Mouse (Mus musculus): ENCODE measurements at regions not wholly inside any gene's neighbourhood (a gene's known extent, or its start where the extent isn't known, plus 50 kb on each side); places are given as distances from the start of the nearest gene placed in this dataset.

DNA sequence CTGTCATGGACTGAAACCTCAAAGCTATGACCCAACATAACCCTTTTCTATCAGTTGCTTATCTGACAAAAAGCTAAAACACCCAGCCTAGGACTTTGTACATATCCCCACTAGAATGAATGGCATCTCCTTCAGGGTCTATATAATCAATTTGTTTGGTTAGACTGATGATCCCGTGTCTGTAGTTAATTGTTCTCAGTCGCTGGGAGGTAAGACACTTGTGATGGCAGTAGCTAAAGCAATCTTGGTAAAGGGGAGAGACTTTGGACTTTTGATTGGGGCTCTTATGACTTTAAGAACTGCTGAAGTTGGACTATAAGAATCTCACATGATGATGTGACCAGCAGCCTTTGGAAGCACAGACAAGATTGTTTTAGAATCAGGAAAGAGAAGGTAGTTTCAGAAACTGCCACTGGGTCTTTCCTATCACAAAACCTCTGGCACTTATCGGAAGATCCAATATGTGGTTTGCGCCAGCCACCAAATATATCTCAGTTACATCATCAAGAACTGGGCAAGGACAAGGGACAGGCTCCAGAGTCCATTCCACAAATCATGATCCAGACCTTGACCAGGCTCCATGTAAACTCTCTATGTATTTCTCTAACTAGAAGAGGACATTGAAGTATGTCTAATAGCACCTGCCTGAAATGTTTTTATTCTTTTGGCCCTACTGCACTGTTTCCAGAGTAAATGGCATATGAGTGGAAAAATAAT is 183.1 kb downstream of the Sp3 start:
- DNase-seq (ENCODE audit: extremely low read depth, insufficient read length, low spot score) = no peak

DNA sequence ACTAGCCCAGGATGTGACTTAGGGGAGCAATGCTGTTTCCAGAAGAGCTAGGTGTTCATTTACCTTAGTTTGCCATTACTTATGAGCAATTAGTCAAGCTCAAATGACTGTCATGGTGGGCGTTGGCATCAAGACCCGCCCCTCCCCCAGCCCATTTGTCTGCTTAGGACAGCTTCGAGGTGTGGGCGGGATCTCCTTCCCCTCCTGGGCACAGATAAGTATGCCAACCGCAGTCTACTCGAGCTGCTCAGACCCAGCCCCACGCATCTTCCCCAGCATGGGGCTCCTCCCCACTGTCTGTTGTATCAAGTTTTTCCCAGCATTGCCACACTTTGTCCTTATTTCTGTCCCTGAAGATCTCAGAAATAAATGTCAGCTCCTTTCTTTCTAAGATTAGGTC is 179.6 kb downstream of the Sp3 start:
- no peak for DNase-seq (ENCODE audit: extremely low read depth, insufficient read length, low spot score)

DNA sequence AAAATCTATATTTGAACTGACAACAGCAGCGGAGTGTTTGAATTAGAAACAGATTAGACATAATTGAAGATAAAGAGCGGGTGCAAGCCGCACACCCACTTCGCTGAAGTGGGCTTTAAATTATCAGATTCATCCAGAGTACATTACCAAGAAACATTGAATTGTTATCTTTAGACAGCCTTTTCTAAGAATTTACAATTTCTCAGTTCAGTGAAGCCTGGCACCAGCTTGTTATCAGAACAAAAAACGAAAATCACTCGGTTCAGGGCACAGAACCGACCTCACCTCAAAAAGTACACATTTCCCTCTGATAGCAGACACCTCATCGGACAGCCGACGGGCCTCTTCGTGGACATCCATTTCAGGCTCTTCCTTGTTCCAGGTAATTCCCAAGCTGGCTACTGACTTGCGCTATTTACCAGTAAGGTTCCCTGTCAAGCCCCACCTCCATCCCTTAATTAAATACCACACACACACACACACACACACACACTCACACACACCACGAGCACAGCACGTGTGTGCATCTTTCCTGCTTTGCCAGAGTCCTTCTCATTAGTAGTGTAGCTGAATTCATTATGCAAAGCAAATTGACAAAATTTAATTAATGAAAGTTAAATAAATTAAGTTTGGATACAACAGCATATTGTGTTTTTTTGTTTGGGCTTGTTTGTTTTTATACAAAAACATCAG is 166.8 kb downstream of the Sp3 start:
- DNase-seq (ENCODE audit: extremely low read depth, insufficient read length, low spot score) = no peak

DNA sequence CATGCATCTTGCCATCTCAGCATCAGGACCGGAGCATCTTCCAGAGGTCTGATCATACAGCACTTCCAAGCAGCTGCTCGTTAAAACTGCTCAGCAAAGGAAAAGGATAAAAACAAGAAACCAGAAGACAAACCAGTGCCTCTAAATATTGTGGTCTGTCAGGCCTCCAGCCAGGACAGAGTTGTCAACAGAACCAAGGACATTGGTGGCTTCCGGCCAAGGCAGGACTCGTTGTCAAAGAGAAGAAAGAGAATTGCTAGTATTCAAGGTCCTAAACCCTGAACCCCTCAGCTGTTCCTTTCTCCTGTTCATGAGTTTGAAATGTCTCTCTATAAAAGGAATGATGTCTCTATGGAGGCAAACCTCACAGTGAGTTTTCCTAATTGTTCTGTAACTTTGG is 155.0 kb downstream of the Sp3 start:
- DNase-seq (ENCODE audit: extremely low read depth, insufficient read length, low spot score) = no peak

DNA sequence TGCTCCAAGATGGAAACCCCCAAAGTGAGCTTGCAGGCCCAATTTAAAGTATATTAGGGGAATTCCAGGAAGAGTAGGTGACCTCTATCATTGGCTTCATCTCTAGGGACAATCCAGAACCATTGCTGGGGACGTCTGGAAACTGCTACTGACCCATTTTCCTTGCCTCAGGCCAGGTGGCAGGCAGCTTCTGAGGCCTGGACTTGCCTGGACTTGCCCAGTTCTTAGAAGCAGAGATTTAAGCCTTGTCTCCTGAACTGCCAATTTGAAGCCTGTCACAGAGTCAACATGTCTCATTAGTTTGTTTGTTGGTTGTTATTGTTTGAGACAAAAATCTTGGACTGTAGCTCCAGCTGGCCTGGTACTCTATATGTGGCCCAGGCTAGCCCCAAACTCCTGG is 151.1 kb downstream of the Sp3 start:
- no peak for DNase-seq (ENCODE audit: extremely low read depth, insufficient read length, low spot score)

DNA sequence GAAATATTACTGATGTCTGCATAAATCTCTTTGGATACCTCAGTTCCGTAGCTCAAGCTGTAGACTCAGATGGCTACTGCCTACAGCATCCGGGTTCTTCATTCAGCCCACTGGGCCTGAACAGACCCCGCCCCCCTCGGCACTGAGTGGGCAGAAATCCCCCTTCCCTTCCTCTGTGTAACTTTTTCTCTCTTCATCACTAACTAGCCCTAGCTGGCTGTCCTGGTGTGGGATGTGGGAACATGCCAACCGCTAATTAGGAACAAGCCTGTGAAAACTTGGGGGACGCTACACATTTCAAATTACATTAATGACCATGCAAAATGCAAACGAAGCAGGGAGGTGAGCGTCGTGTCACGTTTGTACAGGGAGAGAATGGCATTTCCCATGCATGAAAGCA is 147.5 kb downstream of the Sp3 start:
- no peak for DNase-seq (ENCODE audit: extremely low read depth, insufficient read length, low spot score)

DNA sequence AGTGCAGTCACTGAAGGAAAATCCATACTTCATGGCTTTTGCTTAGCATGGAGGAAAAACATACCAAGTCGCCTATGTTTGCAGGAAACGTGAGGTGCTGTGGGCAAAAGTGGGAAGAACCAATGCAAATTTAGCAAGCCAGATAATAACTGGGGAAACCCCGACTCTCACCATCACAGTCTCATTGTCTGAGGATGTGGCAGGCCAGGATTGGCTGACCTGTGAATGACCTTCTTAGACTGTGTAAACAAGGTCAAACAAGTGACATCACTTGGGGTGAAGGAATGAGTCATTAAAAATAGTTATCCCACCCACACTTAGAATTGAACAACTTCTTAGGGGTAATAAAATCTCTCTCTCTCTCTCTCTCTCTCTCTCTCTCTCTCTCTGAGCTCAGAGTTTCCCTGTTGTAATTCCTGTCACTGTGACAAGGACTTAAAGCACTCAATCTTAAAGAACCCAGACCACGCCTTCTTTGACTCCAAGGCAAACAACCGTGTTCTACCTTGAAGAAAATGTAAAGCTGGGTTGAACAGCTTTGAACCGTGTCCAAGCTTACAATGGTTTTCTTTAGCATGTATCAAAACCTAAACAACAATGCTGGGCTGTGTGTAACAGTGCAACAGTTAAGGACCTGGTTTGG is 142.0 kb downstream of the Sp3 start:
- no peak for DNase-seq (ENCODE audit: extremely low read depth, insufficient read length, low spot score)

DNA sequence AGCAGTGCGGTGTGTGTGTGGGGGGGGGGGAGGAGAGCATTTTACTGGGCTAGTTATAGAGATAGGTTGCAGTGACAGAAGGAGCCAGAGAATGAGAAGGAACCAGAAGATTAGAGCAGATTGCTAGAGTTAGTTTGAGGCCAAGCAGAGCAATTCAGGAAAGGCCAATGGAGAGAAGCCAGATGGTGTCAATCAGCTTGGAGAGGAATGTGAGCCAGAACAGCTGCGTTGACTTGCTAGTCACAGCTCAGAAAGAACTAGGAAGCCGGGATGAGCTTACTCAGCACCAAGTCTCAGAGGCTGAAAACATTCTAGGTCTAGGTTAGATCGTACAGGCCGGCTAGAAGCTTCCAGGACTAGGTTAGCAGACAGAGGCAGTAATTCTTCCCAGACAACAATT is 140.6 kb downstream of the Sp3 start:
- no peak for DNase-seq (ENCODE audit: extremely low read depth, insufficient read length, low spot score)

DNA sequence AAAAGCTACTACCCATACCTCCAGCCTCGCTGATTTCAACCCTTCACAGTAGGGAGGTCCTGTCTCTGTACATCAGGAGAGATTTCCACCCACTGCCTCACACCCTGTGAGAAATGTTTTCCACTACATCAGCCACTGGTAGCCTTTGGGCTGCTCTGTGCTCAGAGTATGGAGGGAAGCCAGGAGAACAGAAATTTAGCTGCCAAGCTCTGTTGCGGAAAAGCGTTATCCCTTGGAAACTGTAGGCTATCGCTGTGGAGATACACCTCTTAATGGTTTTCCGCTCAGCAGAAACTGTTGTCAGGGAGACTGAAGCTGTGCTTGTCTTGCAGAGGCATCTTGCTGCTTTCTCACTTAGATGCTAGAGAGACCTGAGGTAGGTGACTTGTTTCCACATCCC is 138.9 kb downstream of the Sp3 start:
- no peak for DNase-seq (ENCODE audit: extremely low read depth, insufficient read length, low spot score)

DNA sequence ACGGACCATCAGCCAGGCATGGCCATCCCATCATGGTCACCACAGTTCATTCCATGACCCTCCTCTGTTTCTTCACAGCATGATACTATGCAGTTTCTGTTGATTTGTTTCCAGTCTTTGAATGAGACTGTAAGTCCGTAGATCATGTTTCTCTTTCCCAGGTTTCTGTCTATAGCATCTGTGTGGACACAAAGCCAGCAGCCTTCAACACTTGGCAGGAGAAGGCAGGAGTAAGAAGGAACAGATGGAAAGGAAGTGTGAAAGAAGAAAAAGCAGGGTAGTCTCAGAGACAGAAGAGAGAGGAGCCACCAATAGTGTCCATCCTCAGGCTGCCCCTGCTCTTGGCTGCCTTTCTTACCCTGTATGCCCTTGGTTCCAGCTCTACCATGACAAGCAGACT is 136.6 kb downstream of the Sp3 start:
- DNase-seq (ENCODE audit: extremely low read depth, insufficient read length, low spot score) = no peak

DNA sequence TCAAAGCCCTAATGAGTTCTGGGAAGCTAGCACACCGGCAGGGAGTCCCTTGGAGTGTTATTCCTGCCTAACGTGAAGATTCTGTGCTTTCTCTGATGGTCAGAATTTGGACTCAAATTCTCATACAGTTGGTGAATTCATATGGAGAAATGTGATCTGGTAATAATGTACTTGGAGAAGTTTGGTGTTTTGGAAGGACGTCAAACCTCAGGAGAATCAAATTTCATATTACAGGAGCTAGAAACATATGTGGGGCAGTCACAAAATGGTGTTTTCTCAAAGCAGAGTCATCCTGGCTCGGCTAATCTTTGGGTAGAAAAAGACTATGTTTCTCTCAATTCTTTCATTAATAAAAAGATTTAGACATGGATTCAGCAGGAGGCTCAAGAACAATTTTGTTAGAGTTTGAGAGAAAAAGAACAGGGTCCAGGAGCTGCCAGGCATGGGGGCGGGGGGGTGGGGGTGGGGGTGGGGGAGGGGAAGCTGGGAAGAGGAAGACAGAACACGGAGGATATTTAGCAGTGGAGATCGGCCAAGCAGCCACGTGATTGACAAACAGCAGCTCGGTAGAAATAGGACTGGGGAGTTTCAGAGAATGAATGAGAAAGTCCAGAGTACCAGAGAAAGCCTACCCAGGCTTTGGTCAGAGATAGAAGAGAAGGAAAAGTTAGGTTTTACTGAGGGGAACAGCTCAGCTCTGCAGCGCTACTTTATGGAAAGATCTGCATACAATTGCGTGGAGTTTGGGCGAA is 130.6 kb downstream of the Sp3 start:
- DNase-seq (ENCODE audit: extremely low read depth, insufficient read length, low spot score) = no peak

DNA sequence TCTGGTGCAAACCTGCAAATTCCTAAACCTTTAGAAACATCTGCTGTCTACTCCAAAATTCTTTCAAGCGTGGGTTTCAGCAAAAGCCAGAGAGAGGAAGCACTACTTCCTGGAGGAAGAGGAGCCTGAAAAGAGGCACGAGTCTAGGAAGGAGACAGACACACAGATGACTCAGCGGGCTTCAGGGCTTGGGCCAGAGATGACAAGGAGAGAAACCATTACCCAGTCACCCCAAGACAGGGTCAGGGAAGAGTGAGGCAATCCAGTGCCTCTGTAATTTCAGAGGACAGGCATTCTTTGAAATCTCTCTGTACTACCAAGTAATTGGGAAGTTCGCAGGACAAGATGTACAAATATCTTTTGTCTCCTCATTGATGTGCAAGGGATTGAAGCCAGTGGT is 127.7 kb downstream of the Sp3 start:
- no peak for DNase-seq (ENCODE audit: extremely low read depth, insufficient read length, low spot score)

DNA sequence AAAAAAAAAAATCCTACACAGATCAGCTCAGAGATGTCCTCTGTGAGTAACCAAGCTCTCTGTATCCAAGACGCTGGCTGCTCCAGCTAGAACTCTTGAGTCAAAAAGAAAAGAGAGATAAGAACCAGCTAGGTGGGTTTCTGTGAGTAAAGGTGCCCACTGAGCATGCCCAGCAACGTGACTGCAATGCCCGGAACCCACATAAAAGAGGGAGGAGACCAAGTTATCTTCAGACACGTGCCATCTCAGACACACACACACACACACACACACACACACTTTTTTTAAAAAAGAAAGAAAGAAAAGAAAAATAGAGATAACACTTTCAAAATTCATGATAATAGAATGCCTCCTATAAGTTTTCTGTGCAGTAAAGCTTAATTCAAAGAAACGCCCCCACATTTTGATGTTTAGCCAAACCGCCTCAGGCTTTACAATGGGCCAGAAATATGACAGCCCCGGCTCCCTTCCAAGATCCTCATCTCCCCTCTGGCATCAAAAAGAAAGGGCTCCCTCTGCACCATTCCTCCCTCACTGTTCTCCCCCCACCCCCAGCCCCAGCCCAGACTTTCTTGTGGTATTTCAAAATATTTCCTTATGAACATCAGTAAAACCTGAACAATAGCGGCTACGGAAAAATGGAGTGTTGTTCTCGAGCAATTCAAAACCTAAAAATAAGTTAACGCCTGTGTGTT is 124.8 kb downstream of the Sp3 start:
- DNase-seq (ENCODE audit: extremely low read depth, insufficient read length, low spot score) = no peak

DNA sequence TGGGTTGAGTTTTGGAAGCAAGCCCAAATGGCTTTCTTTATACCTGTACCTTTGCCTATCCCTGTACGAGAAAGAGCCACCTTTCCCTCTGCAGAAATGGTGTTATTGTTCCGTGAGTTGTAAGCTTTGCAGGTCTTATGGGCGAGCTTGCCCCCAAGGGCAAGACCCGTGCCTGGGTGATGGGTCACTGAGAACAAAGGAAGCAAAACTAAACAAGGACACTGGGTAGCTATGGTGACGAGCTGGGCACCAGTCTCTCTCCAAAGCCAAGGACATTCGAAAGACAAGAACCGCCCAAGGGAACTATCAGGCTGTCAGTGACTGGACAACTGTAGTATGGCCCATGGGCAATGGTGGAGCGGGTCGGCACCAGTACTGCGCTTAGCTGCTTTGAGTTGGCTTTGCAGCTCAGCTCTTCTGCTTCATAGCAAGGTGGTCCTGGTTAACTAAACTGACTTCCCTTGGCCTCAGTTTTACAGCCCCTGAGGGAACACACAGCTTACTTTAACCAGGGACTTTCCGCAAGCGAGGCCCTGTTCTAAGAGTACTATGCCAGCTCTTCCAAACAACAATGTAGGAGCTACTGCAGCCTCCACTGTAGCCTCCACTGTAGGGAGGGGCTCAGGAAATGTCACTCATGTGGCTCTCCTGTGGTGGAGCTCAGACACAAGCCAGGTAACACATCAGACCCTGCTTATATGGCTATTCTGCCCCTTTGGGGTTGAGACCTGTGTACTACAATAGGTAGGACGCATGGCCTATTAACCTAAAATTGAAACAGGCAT is 124.1 kb downstream of the Sp3 start:
- DNase-seq (ENCODE audit: extremely low read depth, insufficient read length, low spot score) = no peak

DNA sequence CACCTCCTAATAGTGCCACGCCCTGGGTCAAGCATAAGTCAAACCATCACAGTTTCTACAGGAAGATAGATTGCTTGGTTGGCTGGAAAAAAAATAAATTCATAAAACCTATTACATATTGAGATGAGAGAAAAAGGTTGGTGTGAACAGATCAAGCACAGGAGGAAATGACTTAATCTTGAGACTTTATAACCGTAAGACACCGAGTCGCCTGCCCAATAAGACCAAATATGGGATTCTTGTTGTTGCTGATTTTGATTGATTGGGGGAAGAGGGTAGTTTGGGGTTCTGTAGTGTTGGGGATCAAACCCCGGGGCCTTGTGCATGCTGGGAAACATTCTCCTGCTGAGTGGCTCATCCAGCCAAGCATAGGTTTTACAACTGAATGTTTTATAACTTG is 122.9 kb downstream of the Sp3 start:
- no peak for DNase-seq (ENCODE audit: extremely low read depth, insufficient read length, low spot score)

DNA sequence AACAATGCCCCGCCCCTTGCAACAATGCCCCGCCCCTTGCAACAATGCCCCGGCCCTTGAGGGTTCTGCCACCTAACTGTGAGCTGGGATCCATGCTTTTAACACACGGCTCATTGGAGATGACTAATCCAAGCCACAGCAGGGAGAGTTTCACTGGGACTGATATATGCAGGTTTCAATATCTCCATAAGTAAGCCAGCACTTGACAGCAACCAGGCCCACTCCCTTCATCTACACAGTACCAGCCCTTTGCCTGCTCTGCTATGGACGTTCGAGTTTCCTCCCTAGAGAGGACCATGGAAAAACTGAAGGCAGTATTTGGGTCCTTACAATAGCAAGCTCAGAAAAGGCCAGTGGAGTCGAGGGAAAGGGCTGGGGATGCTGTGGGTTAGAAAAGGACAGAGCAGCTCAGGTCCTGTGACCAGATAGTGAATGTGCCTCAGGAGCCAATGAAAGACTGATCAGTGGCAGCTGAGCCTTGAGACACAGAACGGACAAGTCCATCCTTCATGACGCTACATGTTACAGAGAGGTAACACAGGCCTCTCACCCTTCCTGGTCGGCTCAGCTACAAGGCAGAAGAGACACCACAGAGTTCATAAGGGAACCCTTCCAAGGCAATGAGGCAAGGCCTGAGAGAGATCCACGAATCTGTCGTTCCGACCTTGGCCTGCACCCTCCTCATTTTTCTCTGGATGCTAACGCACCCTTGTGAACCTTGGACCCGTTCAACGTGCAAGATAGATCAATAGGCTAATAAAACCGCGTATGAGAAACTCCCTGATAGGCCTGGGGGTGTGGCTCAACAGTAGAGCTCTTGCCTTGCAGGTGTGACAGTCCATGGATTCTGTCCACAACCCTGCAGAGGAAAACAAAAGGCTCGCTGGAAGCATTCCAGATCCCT is 114.5 kb downstream of the Sp3 start:
- DNase-seq (ENCODE audit: extremely low read depth, insufficient read length, low spot score) = no peak

DNA sequence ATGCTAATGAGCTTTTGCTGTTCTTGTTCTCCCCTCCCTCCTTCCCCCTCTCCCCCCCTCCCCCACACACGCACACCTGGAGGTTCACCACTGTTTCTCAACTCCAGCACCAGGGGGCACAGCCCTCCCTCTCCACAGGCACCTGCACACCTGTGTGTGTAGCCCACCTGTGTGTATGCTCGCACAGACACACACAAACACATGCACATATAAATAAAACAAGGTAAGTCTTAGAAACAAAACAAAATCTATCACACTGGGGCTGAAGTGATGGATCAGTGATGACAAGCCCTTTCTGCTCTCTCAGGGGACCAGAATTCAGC is 113.9 kb downstream of the Sp3 start:
- no peak for DNase-seq (ENCODE audit: extremely low read depth, insufficient read length, low spot score)

DNA sequence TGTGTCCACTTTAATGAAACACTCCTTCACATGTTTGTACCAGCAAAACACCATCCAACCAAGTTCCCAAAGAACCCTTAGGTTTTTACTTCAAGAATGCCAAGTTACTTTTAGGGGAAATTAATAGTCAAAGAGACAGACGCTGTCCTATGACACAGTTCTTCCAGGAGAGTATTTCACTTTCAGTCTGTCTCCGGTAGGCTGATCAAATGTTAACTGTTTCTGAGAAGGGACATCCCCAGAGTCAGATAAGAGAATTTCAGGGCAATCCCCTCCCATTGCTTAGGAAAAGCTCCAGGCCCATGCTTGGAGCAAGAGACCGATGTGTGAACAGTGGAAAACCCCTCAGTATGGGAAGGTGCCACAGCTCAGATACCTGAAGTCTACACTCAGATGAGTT is 112.1 kb downstream of the Sp3 start:
- no peak for DNase-seq (ENCODE audit: extremely low read depth, insufficient read length, low spot score)

DNA sequence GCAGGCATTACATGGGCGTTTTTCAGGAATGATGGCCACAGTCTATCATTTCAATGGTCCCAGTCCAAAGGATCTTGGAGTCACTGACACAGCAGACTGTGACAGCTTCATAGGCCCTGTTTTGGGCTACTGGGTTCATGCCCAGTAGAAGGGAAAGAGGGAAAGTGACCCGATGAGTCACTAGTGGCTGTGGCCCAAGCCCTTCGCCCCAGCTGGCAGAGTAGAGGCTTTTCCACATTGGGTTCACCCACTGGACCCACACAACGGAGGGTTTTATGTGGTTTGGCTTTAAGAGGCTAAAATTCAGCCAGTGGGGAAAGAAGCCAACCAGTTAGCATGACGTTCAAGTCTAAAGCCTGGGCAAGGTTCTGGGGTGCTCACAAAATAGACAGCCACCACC is 108.4 kb downstream of the Sp3 start:
- peak; percentile 71 for DNase-seq (ENCODE audit: extremely low read depth, insufficient read length, low spot score)
